Mouse (Mus musculus) cerebellum, adult 2 months (tissue): ENCODE data around the gene Smtn. TPM values are rescaled to one million over a fixed set of nuclear protein-coding genes. Genes with fewer than 3 reads are reported as not detected.

Source experiments
- DNase-seq, 2 experiments: peaks; one replicate each; pipeline ENCODE4 v3.0.0; 2021
- H3K27ac ChIP-seq: fragments of 200-500 bp; 2 replicates; pipeline ENCODE4 v1.5.1; 2012; ENCODE audit warnings: low read length, control low read depth, inconsistent platforms; ENCODE audit not compliant: insufficient read depth
- H3K27me3 ChIP-seq: fragments of 200-500 bp; 2 replicates; pipeline ENCODE4 v1.6.1; 2012; ENCODE audit warnings: inconsistent platforms, mild to moderate bottlenecking, low read length, moderate library complexity; ENCODE audit not compliant: control insufficient read depth, insufficient read depth
- H3K4me1 ChIP-seq: fragments of 200-500 bp; 2 replicates; pipeline ENCODE4 v1.6.1; 2011; ENCODE audit warnings: low read length; ENCODE audit not compliant: control insufficient read depth, insufficient read depth
- H3K4me3 ChIP-seq: fragments of 200-500 bp; replicated peaks from 2 replicates; pipeline ENCODE3; 2011; ENCODE audit warnings: mild to moderate bottlenecking, low read depth, low read length, control low read depth; ENCODE audit not compliant: insufficient read depth
- CTCF ChIP-seq: fragments of 200-500 bp; IDR thresholded peaks from 2 replicates; pipeline ENCODE4 v1.5.1; 2011; ENCODE audit warnings: low read depth, mild to moderate bottlenecking, control low read depth, low read length, moderate library complexity, borderline replicate concordance; ENCODE audit not compliant: insufficient read depth
- POLR2A ChIP-seq: fragments of 200-500 bp; IDR thresholded peaks from 2 replicates; pipeline ENCODE4 v1.6.1; 2011; ENCODE audit warnings: low read length, control low read depth, borderline replicate concordance; ENCODE audit not compliant: insufficient read depth
- WGBS: fragments of 180-500 bp; shearing (Covaris S2); methylation state at CpG from one replicate; pipeline ENCODE4 v1.1.7; 2018; 5-methylcytosine and 5-hydroxymethylcytosine counted together
- polyA plus RNA-seq: library from polyadenylated mRNA; depleted of rRNA; stranded (reverse); fragments of >200 nt; gene quantifications from 2 replicates; pipeline ENCODE4 v1.2.3, GENCODE M21; 2012

Gene Smtn
- polyA plus RNA-seq, 1 experiment = 6.1 TPM

DNA sequence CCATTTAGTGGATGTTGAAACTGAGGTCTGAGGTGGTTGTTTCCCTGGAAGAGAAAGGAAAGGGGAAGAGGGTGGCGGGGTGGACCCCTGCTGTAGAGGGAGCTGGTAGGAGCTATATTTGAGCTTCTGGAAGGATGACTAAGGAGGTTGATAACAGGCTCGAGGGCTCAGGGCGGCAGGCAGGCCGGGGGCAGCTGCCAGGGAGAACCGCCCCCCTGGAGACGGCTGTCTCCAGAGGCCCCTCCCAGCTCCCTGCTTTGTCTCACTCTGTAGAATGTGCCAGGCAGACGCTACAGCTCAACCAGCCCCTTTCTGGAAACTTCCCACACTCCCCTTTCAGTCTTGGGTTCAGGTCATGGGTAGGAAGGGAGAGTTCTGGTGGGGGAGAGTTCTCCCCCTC is 32.2 kb downstream of the Smtn start:
- no peak for TF ChIP-seq CTCF
- no peak for TF ChIP-seq POLR2A
- H3K27me3 ChIP-seq = no peaks in the 10 kb centered on the region
- peaks cover 28% of the 10 kb centered on the region for H3K4me1 ChIP-seq
- no peak overlapping the region for H3K4me3 ChIP-seq
- no peak for DNase-seq
- H3K27ac ChIP-seq = 0 out of 2 replicates have a peak overlapping the region, but pooled peaks have one; percentile 2
- 35% methylated on average over 7 of the region's 7 CpGs for WGBS

DNA sequence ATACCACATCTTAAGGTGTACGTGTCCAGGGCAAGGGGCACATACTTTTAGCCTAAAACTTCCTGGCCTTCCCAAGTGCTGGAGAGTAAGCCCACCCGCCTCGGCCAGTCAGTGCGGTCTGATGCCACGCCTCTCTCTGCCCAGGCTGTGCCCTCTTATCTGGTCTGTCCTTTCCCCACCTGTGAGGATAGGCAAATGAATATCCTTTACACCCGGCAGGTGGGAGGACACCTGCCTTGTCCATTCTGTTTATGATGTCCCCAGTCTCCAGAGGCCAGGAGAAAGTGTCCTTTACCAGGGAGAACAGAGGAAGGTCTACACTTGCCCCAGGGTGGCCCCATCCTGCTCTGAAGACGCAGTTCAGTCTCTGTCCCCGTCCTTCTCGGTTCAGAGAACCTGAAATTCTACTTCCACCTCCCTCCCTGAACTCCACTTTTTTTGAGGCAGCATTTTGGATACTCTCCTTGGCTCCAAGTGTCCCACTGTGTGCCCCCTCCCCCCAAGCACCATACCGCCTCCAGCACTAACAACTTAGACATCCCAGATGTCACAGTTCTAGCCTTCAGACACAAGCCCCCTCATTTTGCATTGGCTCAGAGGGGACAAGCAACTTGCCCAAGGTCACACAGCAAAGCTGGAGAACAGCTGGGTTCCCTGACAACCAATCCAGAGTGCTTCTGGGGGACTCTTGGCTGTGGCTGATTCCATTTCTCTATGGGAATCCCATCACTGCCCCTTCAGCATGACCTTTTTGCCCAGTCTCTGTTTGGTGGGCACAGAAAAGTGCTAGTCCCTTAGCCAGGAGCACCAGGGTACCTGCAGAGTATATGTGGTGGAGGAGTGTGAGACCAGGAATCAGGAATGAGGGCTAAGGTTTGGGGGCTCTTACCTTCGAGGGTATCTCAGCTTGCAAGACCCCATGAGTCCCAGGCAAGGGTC is 36.4 kb downstream of the Smtn start:
- Histone ChIP-seq H3K27ac (peak overlapping the region; percentile 94), H3K4me1 (peaks cover 44% of the 10 kb centered on the region), H3K27me3 (no peaks in the 10 kb centered on the region), H3K4me3 (peak overlapping the region; percentile 87)
- TF ChIP-seq POLR2A = no peak
- no peak for TF ChIP-seq CTCF
- 15% methylated on average over 11 of the region's 11 CpGs for WGBS
- peak in 1 of 2 experiments; percentile 48 for DNase-seq

DNA sequence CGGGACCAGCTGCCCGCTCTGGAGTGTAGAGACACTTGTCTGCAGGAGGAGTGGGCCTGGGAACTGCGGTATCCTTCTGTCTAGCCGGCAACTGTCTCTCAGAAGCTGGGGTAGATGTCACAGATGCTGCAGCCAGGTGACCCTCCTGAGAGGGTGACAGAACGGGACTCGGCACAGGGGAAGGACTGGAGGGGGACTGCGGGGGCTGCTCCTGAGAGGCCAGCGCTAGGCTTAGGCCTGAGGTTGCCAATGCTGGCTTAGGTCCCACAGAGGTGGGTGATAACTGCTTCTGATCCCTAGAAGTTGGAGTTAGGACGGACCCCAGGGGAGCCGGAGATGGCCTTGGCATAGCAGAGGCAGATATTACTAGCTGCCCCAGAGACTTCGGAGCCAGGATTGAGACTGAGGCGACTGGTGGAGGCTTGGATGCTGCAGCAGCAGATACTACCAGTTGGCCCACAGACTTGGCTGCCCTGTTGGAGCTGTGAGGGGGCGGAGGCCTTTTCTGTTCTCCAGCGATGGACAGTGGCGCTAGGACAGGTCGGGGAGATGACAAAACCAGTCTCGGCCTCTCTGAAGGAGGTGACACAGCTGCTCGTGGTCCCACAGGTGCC is 37.8 kb downstream of the Smtn start:
- Histone ChIP-seq H3K27ac (peak overlapping the region; percentile 94), H3K4me3 (peak overlapping the region; percentile 87), H3K4me1 (peaks cover 37% of the 10 kb centered on the region), H3K27me3 (no peaks in the 10 kb centered on the region)
- WGBS = 12% methylated on average over 18 of the region's 18 CpGs
- TF ChIP-seq POLR2A (peak; percentile 9; the same call in 1 of the 2 replicates), CTCF (no peak)
- peak; percentile 70 to 74 for DNase-seq

DNA sequence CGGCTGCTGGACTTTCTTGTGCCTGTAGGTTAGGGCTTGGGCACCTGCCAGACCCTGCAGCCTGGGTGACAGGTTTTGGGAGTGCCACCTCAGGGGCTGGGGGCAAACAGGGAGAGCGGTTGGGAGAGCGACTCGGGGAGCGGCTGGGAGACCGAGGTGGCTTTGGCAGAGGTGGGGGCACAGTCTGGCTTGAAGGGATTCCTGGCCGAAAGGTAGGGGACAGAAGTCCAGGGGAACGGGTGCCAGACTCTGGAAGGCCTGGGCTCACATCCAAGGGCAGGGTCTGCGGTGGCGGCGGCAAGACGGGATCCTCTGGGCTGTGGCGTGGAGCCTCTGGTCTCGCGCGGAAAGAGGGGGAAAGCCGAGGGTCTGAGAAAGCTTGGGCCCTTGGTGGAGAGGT is 38.4 kb downstream of the Smtn start:
- peak overlapping the region; percentile 87 for H3K4me3 ChIP-seq
- peak overlapping the region; percentile 94 for H3K27ac ChIP-seq
- TF ChIP-seq POLR2A = no peak
- no peak for TF ChIP-seq CTCF
- WGBS = 18% methylated on average over 17 of the region's 17 CpGs
- peak in 1 of 2 experiments; percentile 69 for DNase-seq
- H3K4me1 ChIP-seq = peaks cover 31% of the 10 kb centered on the region
- no peaks in the 10 kb centered on the region for H3K27me3 ChIP-seq

DNA sequence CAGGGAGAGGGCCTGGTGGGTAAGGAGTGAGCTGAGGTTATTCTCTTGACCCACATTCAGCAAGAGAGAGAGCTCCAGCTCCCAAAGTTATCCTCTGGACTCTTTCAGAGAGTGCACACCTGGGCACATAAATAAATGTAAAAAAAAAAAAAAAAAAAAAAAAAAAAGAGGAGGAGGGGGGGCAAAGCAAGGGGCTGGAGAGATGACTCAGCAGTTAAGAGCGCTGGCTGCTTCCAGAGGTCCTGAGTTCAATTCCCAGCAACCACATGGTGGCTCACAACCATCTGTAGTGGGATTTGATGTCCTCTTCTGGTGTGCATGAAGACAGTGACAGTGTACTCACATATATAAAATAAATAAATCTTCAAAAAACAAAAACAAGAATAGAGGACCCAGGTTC is 43.1 kb downstream of the Smtn start:
- Histone ChIP-seq H3K4me3 (no peak overlapping the region), H3K4me1 (peaks cover 27% of the 10 kb centered on the region), H3K27me3 (no peaks in the 10 kb centered on the region), H3K27ac (no peak overlapping the region)
- WGBS = 77% methylated on average over 1 of the region's 1 CpGs
- DNase-seq = no peak
- TF ChIP-seq CTCF (no peak), POLR2A (no peak)

DNA sequence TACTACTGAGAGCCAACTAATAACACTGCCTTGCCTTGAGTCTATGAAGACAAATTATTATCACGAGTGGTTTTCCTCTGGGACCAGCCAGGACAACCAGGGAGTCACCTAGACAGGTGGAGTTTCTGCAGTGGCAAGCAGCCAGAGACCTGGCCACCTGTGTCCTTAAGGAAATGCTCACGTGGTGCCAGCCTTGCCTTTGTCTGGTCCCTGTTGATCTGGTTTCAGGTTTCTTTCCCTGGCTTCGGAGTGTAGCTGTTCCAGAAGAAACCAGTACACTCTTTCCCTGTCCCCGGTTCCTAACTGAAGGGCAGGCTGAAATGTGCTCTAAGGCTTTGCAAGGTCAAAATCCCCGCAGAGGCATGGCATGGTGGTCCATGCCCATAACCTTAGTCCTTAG is 43.7 kb downstream of the Smtn start:
- no peaks in the 10 kb centered on the region for H3K27me3 ChIP-seq
- peaks cover 32% of the 10 kb centered on the region for H3K4me1 ChIP-seq
- no peak overlapping the region for H3K27ac ChIP-seq
- 33% methylated on average over 5 of the region's 5 CpGs for WGBS
- TF ChIP-seq POLR2A (no peak), CTCF (no peak)
- peak in 1 of 2 experiments; percentile 41 for DNase-seq
- no peak overlapping the region for H3K4me3 ChIP-seq

DNA sequence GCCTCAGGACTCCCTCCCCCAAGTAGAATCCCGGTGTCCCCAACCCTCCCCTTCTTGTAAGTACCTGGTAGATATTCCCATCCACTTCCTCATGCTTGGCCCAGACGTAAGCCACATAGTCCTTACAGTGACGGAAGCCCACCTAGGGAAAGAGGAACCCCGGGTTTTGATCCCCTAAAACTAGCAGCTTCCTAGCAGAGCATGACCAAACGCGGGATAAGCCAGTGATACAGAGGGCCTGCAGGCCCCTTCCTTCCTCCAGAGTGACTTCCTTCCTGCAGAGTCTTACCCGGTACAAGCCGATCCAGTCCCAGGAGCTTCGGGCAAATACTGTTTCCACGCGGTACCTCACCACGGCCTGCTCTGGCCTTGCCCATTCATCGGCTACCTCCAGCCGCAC is 44.9 kb downstream of the Smtn start:
- 89% methylated on average over 14 of the region's 14 CpGs for WGBS
- no peak overlapping the region for H3K4me3 ChIP-seq
- H3K27me3 ChIP-seq = no peaks in the 10 kb centered on the region
- no peak for TF ChIP-seq CTCF
- no peak for TF ChIP-seq POLR2A
- no peak overlapping the region for H3K27ac ChIP-seq
- DNase-seq = no peak
- H3K4me1 ChIP-seq = peaks cover 24% of the 10 kb centered on the region

DNA sequence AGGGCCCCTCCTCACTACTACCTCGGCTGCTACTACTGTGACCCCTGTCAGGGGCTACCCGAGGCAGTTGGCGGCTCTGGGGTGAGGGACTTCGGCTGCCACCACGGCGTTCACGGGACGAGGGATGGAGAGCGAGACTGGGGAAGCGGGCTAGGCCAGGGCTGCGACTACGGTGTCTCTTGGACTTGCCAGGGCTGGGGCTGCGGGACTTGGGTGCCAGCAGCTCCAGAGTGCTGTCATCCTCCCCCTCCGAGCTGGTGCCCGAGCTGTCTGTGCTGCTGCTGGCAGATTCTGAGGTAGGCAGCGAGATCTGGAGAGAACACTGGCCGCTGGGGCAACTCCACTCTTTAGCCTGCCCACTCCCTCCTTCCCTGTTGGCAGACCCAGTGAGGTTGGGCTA is 45.6 kb downstream of the Smtn start:
- H3K4me3 ChIP-seq = no peak overlapping the region
- WGBS = 51% methylated on average over 17 of the region's 17 CpGs
- peak in 1 of 2 experiments; percentile 29 for DNase-seq
- TF ChIP-seq CTCF = no peak
- no peak overlapping the region for H3K27ac ChIP-seq
- peaks cover 19% of the 10 kb centered on the region for H3K4me1 ChIP-seq
- no peaks in the 10 kb centered on the region for H3K27me3 ChIP-seq
